ENCODE assay signal across 8 mouse cellular contexts in genomic region chr3:21769920-21770547, GRCm38 (mm10).
DNase-seq lines count a peak whose midpoint lies in the region; ATAC-seq and TF ChIP-seq lines count a peak whose summit lies in the region.

No protein-coding gene starts in this region.

- no peaks in the 10 kb centered on the region for H3K27me3 ChIP-seq in lung, embryonic 14.5 days (ENCODE audit: insufficient read depth, low read length)
- H3K27me3 ChIP-seq in forebrain, embryonic 13.5 days = no peaks in the 10 kb centered on the region

- peak; percentile 44; the same call in 1 of the 2 replicates for ATAC-seq in lung, embryonic 14.5 days (ENCODE audit: insufficient read depth)
- no peak for ATAC-seq in forebrain, embryonic 13.5 days
- no peak for ATAC-seq in megakaryocyte progenitor cell, adult 5-6 weeks (replicated peaks; ENCODE audit: poor library complexity)

- H3K27ac ChIP-seq in lung, embryonic 14.5 days (ENCODE audit: low read depth) = no peak overlapping the region
- no peak overlapping the region for H3K27ac ChIP-seq in forebrain, embryonic 13.5 days

- TF ChIP-seq CTCF in lung, embryonic 14.5 days (IDR thresholded peaks at IDR 0.05; ENCODE audit: low read depth) = no peak
- no peak for TF ChIP-seq CTCF in lung, adult 2 months (IDR thresholded peaks at IDR 0.05; ENCODE audit: insufficient read depth, low read length)

- no peaks in the 10 kb centered on the region for H3K9me3 ChIP-seq in lung, embryonic 14.5 days (ENCODE audit: low read depth, low read length)
- no peaks in the 10 kb centered on the region for H3K9me3 ChIP-seq in forebrain, embryonic 13.5 days (replicated peaks)

- H3K4me2 ChIP-seq in lung, embryonic 14.5 days = peak overlapping the region; percentile 12; the same call in 1 of the 2 replicates
- H3K4me2 ChIP-seq in forebrain, embryonic 13.5 days = no peak overlapping the region

- WGBS in lung, embryonic 14.5 days = 47% methylated on average over 9 of the region's 9 CpGs
- 67% methylated on average over 9 of the region's 9 CpGs for WGBS in lung, adult 2 months
- WGBS in forebrain, embryonic 13.5 days = 62% methylated on average over 9 of the region's 9 CpGs

- peak; percentile 11 to 55 for DNase-seq in adrenal gland, adult (ENCODE audit: inconsistent age in 2 of 2, low spot score in 1 of 2)
- DNase-seq in adrenal gland, adult 8-10 months = no peak
- peak; percentile 46 for DNase-seq in lung, embryonic 14.5 days
- DNase-seq in lung, adult 2 months = no peak
- DNase-seq in heart, adult 8-10 months (ENCODE audit: low spot score) = peak; percentile 9
- DNase-seq in retina, postnatal 1 day = peak; percentile 41

- H3K4me3 ChIP-seq in lung, embryonic 14.5 days (ENCODE audit: low read depth, low read length) = no peak overlapping the region
- H3K4me3 ChIP-seq in lung, adult 2 months (replicated peaks; ENCODE audit: extremely low read depth, low read depth, low read length) = no peak overlapping the region
- no peak overlapping the region for H3K4me3 ChIP-seq in forebrain, embryonic 13.5 days

- TF ChIP-seq POLR2A in lung, adult 2 months (IDR thresholded peaks at IDR 0.05; ENCODE audit: borderline replicate concordance, extremely low read depth, low read depth, low read length) = no peak

- H3K4me1 ChIP-seq in lung, embryonic 14.5 days (ENCODE audit: insufficient read depth) = no peaks in the 10 kb centered on the region
- H3K4me1 ChIP-seq in lung, adult 2 months (ENCODE audit: control insufficient read depth, insufficient read depth, low read length) = peaks cover 3% of the 10 kb centered on the region; the same call in 1 of the 2 replicates
- H3K4me1 ChIP-seq in forebrain, embryonic 13.5 days = no peaks in the 10 kb centered on the region

- H3K36me3 ChIP-seq in lung, embryonic 14.5 days (ENCODE audit: insufficient read depth) = no peaks in the 10 kb centered on the region
- no peaks in the 10 kb centered on the region for H3K36me3 ChIP-seq in forebrain, embryonic 13.5 days (ENCODE audit: poor library complexity, severe bottlenecking)

- H3K9ac ChIP-seq in lung, embryonic 14.5 days = no peak overlapping the region
- no peak overlapping the region for H3K9ac ChIP-seq in forebrain, embryonic 13.5 days

Comparison
In these comparisons a context has a peak if more than half of its experiments do, and no peak if none do; other contexts are left out.
1. DNase-seq: peak in adrenal gland, adult (2 of 2), lung, embryonic 14.5 days (single experiment), heart, adult 8-10 months (single experiment) and retina, postnatal 1 day (single experiment); none in adrenal gland, adult 8-10 months (single experiment) and lung, adult 2 months (single experiment).